Mouse (Mus musculus): ENCODE measurements around the gene Fmnl2.

DNA sequence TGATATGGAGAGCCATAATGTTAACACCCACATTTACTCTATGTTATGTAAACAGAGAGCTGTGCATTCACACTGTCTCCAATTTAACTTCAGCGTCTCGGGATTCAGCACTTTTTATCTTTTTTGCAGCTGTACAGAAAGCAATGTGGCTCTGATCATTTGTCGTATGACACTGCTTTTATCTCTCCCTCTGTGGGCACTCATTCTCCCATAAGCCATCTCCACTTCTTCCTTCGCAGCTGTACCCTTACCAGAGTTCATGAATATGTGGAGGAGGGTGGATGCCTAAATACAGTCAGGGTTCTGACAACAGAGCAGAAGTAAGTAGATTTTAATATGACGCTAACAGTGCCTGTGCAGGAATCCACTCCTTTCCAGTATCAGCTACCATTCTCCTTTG, 47.7 kb upstream of the Fmnl2 start:
- TF ChIP-seq POLR2A (IDR thresholded peaks at IDR 0.05; ENCODE audit: low read depth, low read length): no peak
- no peak for TF ChIP-seq CTCF (conservative IDR thresholded peaks at IDR 0.05 in 1 of 2, IDR thresholded peaks at IDR 0.05 in 1 of 2; ENCODE audit: low read depth in 2 of 2, low read length in 2 of 2)
- TF ChIP-seq BHLHE40 (IDR thresholded peaks at IDR 0.05; ENCODE audit: low read depth, low read length): no peak
- TF ChIP-seq ZKSCAN1 (IDR thresholded peaks at IDR 0.05; ENCODE audit: borderline replicate concordance, low read depth, low read length): no peak
- no peak for TF ChIP-seq MXI1 (IDR thresholded peaks at IDR 0.05; ENCODE audit: low read depth, low read length)
- TF ChIP-seq ZC3H11A (IDR thresholded peaks at IDR 0.05; ENCODE audit: low read depth, low read length): no peak
- no peak for TF ChIP-seq HCFC1 (IDR thresholded peaks at IDR 0.05; ENCODE audit: low read depth, low read length)
- TF ChIP-seq MEF2A (IDR thresholded peaks at IDR 0.05; ENCODE audit: borderline replicate concordance, low read depth, low read length): no peak
- TF ChIP-seq RCOR1 (conservative IDR thresholded peaks at IDR 0.05; ENCODE audit: low read depth, low read length): no peak
- no peak for TF ChIP-seq UBTF (IDR thresholded peaks at IDR 0.05; ENCODE audit: low read depth, low read length)
- no peak for TF ChIP-seq USF2 (conservative IDR thresholded peaks at IDR 0.05; ENCODE audit: low read depth, low read length)
- TF ChIP-seq TBP (conservative IDR thresholded peaks at IDR 0.05; ENCODE audit: low read depth, low read length): no peak
- no peak for TF ChIP-seq MYC (IDR thresholded peaks at IDR 0.05; ENCODE audit: low read depth, low read length)
- no peak for TF ChIP-seq E2F4 (IDR thresholded peaks at IDR 0.05; ENCODE audit: insufficient replicate concordance, low read depth, low read length)

Measured in CH12.LX (cell line).